Mouse (Mus musculus) cerebellum, postnatal 14 days (tissue): ENCODE results near the gene Cym.
A peak's percentile ranks its signal among the peaks of the same experiment; 100 is the strongest.

Experiments
- DNase-seq, 2 experiments: peaks; one replicate each; pipeline ENCODE4 v3.0.0; 2021; ENCODE audit warnings: mixed read lengths in 2 of 2

The Cym gene

GRCm38 (mm10) chr3:107221608-107222007, at the start of gene Cym:
Gene Cym (minus strand): TSS chr3:107221732.
- DNase-seq, result no peak

GRCm38 (mm10) chr3:107266814-107267345, 45.3 kb upstream of the Cym start:
- no peak for DNase-seq

- no peak for DNase-seq
Measured at GRCm38 (mm10) chr3:107261851-107262165, 40.3 kb upstream of the Cym start.

GRCm38 (mm10) chr3:107260956-107261850, 39.7 kb upstream of the Cym start:
- no peak for DNase-seq

- DNase-seq, result no peak
Measured at GRCm38 (mm10) chr3:107257924-107258323, 36.4 kb upstream of the Cym start.

GRCm38 (mm10) chr3:107256724-107257123, 35.2 kb upstream of the Cym start:
- DNase-seq, result no peak

GRCm38 (mm10) chr3:107255992-107256391, 34.5 kb upstream of the Cym start:
- DNase-seq, result no peak

DNA sequence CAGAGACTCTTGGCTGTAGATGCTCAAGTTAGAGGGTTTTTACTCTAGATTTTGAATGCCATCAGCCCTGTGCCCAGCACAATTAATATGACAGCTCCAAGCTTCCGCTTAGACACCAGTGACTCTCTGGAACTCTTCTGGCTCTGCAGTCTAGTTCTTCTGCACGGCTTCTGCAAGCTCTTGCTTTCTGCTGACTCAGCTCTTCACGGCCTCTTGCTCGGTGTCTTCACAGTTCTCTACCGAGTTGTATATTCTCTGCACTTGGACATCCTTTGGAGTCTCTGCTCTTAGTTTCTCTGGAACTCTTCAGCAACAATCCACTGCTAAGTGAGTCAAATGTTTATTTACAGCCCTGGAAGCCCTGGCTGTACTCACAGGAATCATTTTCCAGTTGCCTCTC, 32.4 kb upstream of the Cym start:
- no peak for DNase-seq

DNA sequence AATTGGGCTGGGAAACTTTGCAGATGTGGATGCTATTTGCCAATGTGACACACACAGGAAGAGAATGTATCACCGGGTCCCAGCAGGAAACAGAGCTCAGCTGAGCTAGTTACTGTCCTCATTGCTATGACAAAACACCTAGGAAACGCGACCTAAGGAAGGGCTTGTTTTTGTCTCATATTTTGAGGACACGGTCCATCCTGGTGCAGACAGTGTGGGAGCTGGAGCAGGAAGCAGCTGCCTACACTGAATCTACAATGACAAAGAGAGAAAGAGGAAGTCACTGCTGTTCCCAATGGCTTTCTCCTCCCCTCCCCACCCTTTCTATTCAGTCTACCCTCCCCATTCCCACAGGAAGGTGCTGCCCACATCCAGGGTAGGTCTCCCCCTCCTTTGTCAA, 30.5 kb upstream of the Cym start:
- no peak for DNase-seq

DNA sequence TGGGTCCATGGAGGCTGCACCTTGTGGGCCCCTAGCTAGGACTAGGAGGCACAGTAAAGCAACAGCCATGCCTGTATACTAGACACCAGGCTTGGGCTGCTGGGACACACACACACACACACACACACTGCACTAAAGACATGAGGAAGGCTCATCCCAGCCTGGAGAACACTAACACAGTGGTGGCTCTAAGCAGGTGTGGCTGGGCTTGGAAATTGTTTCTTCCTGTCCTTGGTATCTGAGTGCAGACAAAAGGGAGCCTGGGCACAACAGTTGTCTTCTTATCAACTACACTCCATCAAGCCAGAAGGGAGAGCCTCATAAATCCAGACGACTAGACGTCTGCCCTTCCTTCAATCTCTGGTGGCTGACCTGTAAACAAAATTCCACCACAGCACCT, 28.8 kb upstream of the Cym start:
- no peak for DNase-seq

- DNase-seq, result no peak
Measured at GRCm38 (mm10) chr3:107249042-107249441, 27.5 kb upstream of the Cym start.

DNA sequence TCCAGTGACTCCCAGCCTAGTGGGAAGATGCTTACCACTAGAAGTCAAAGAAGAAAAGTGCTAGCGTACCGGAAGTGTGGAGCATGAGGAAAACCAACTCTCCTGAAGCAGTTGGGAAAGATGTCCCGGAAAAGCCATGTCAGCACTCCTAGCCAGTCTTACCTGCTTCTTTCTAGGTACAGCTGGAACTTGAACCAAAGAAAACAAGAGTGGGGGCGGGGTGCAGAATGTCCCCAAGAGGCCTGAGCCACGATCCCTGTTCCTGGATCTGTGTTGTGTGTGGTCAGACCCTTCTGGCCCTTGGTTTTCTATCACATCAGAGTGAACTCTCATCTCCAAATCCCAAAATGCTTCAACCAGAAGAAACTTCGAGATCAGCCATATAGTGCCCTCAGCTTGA, 25.3 kb upstream of the Cym start:
- DNase-seq, result no peak

GRCm38 (mm10) chr3:107241389-107242094, 20.0 kb upstream of the Cym start:
- no peak for DNase-seq

- DNase-seq, result no peak
Measured at GRCm38 (mm10) chr3:107239607-107240006, 18.1 kb upstream of the Cym start, which contains the start of gene Prok1. Gene Prok1 (minus strand): TSS chr3:107239707.

- no peak for DNase-seq
Measured at GRCm38 (mm10) chr3:107238471-107238980, 17.0 kb upstream of the Cym start.

DNA sequence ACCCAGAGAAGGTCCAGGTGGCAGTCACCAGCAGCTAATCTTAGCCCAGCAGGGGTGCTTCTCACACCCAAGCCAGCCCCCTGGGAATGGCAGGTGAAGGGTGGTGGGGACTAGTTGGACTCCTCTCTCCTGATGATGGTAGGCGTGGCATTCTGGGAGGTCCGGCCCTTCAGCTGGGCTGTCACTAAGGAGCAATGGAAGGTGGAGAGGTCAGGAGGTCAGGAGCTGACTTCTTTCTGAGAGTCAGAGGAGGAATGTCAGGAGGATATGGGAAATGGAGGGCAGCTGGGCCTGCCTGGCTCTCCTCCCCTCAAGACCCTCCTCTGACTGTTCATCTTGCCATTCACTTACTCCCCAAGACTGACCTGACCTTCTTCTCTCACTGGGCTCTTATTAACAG, 16.5 kb upstream of the Cym start:
- DNase-seq, result no peak

- DNase-seq, result peak in 1 of 2 experiments; percentile 8
Measured at GRCm38 (mm10) chr3:107233945-107234344, 12.4 kb upstream of the Cym start.

GRCm38 (mm10) chr3:107233351-107233813, 11.8 kb upstream of the Cym start:
- DNase-seq, result peak; percentile 88 to 92

DNA sequence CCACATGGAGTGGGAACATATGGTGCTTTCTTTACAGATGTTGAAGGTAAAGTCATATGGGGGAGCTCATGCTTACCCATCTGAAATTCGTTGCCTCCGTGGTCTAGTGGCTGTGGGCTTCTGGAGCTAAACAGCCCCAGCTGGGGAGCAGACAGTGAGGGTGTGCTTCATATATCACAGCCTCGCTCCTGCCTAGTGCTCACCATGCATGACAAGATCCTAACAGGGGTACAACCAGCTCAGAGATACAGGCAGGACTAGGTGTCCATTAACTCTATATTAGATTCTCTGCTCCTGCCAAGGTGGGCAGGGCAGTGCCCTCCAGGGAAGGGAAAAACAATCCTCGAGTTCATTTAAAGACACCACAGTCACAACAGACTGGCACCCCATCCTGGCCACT, 9.7 kb upstream of the Cym start:
- DNase-seq, result no peak

DNA sequence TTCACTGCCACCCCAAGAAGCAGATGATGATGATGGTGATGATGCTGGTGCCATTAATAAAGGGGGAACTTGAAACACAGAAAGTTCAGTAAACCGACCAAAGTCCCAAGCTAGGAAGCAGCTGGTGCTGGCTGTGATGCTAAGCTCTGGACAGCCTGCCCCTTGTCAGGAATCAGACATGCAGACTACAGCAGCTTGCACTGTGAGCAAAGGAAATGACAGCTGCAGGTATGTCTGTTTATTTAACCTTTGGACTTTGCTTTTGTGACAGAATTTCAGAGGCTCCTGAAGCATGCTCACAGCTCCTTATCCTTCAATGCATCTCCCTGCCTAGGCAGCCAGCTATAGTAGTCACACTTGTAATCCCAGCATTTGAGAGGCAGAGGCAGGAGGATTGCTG, 9.0 kb upstream of the Cym start, which contains the start of gene A630076J17Rik:
TSS of gene A630076J17Rik (plus strand) at position 88 of the 400 bp plus-strand sequence.
- no peak for DNase-seq

DNA sequence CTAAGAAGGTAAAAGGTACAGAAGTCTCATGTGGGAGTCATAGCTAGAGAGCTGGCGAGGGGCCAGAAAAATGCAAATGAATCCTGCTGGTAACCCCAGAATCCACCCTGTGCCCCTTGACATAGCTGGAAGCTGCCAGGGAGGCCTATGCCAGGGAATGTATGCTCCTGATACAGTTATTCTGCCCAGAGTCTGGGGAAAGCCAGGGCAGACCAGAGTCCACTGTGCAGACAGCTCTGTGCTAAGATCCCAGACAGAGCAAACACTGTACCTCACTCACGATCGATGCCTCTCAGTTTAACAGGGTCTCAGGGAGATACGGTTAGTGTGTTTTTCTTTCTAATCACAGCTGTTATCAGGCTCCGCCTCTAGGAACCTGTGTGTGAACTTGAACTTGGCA, 8.3 kb upstream of the Cym start:
- DNase-seq, result peak in 1 of 2 experiments; percentile 15

DNA sequence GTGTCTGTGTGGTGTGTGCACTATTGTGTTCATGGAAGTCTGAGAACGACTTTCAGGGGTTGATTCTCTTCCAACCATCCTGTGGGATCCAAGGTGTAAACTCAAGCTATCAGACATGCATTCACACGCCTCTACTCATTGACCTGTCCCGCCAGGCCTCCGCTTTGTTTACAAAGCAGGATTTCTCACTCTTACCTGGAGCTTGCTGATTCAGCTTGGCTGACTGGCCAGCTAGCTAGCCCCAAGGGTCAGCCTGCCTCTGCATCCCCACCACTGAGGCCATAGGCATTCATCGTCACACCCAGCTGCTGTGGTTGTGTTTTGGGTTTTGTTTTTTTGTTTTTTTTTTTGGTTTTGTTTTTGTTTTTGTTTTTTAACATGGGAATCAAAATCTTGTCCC, 7.7 kb upstream of the Cym start:
- DNase-seq, result no peak

- no peak for DNase-seq
Measured at GRCm38 (mm10) chr3:107225820-107226219, 4.3 kb upstream of the Cym start.

- no peak for DNase-seq
Measured at GRCm38 (mm10) chr3:107223230-107223629, 1.7 kb upstream of the Cym start.
